Mouse (Mus musculus) liver, embryonic 13.5 days (tissue): ENCODE results near the gene Zranb1. TPM values are rescaled to one million over a fixed set of nuclear protein-coding genes. Genes with fewer than 3 reads are reported as not detected.

Source experiments
- ATAC-seq: fragments of 200-750 bp; cut with Nextera tagmentation; 2 replicates; pipeline ENCODE4 v1.8.0; 2017; ENCODE audit warnings: low read depth, mild to moderate bottlenecking, moderate number of reproducible peaks, moderate library complexity
- DNase-seq: peaks from one replicate; pipeline ENCODE4 v3.0.0; 2022
- H3K27ac ChIP-seq: fragments of 300-500 bp; sonication (generic); 2 replicates; pipeline ENCODE4 v1.5.1; 2015; ENCODE audit warnings: moderate library complexity, mild to moderate bottlenecking, inconsistent platforms
- H3K27me3 ChIP-seq: fragments of 300-500 bp; sonication (generic); 2 replicates; pipeline ENCODE4 v1.6.1; 2015; ENCODE audit warnings: mild to moderate bottlenecking, inconsistent platforms
- H3K36me3 ChIP-seq: fragments of 300-500 bp; sonication (generic); 2 replicates; pipeline ENCODE4 v1.6.1; 2015; ENCODE audit warnings: mild to moderate bottlenecking, inconsistent platforms
- H3K4me1 ChIP-seq: fragments of 300-500 bp; sonication (generic); replicated peaks from 2 replicates; pipeline ENCODE4 v1.6.1; 2015; ENCODE audit warnings: inconsistent platforms
- H3K4me2 ChIP-seq: fragments of 300-500 bp; sonication (generic); 2 replicates; pipeline ENCODE4 v1.6.1; 2015; ENCODE audit warnings: inconsistent platforms, mild to moderate bottlenecking, moderate library complexity
- H3K4me3 ChIP-seq: fragments of 300-500 bp; sonication (generic); replicated peaks from 2 replicates; pipeline ENCODE4 v1.5.1; 2015; ENCODE audit warnings: mild to moderate bottlenecking, inconsistent platforms
- H3K9ac ChIP-seq: fragments of 300-500 bp; sonication (generic); 2 replicates; pipeline ENCODE4 v1.6.1; 2015; ENCODE audit warnings: mild to moderate bottlenecking, inconsistent platforms
- H3K9me3 ChIP-seq: fragments of 300-500 bp; sonication (generic); replicated peaks from 2 replicates; pipeline ENCODE4 v1.6.1; 2016; ENCODE audit warnings: inconsistent platforms
- WGBS: fragments of 180-500 bp; shearing (Covaris S2); methylation state at CpG from one replicate; pipeline ENCODE4 v1.1.7; 2015; ENCODE audit not compliant: insufficient replicate concordance; 5-methylcytosine and 5-hydroxymethylcytosine counted together
- polyA plus RNA-seq: library from polyadenylated mRNA; unstranded; fragments of >200 nt; fragmentation: Nextera tagmentation; extraction: Ambion mirVana; gene quantifications from 2 replicates; pipeline ENCODE4 v1.2.1, GENCODE M21; 2015

Zranb1 gene
- polyA plus RNA-seq, 1 experiment from 2014 or later, result 5.6 TPM

- ATAC-seq, result peak; percentile 63
- peaks cover 21% of the 10 kb centered on the region for H3K4me1 ChIP-seq
- WGBS, result 8% methylated on average over 3 of the region's 3 CpGs
These were observed 72.5 kb downstream of the Zranb1 start for GRCm38 (mm10) chr7:133003421-133003820.

GRCm38 (mm10) chr7:133005772-133006171 lies 74.8 kb downstream of the Zranb1 start:
- Histone ChIP-seq H3K27ac (no peak overlapping the region), H3K9me3 (no peaks in the 10 kb centered on the region), H3K4me1 (peaks cover 21% of the 10 kb centered on the region), H3K27me3 (no peaks in the 10 kb centered on the region), H3K36me3 (0 out of 2 replicates have a peak, but pooled peaks cover 6% of the 10 kb centered on the region), H3K4me2 (no peak overlapping the region), H3K9ac (no peak overlapping the region), H3K4me3 (no peak overlapping the region)
- no peak for DNase-seq
- WGBS, result 76% methylated on average over 7 of the region's 7 CpGs
- no peak for ATAC-seq

More at GRCm38 (mm10) chr7:133003421-133003820, 72.5 kb downstream of the Zranb1 start:
- H3K4me2 ChIP-seq, result no peak overlapping the region
- H3K4me3 ChIP-seq, result no peak overlapping the region
- H3K27ac ChIP-seq, result no peak overlapping the region
- H3K9ac ChIP-seq, result no peak overlapping the region
- H3K27me3 ChIP-seq, result no peaks in the 10 kb centered on the region
- H3K36me3 ChIP-seq, result peaks cover 11% of the 10 kb centered on the region
- no peaks in the 10 kb centered on the region for H3K9me3 ChIP-seq
- DNase-seq, result no peak

- H3K4me3 ChIP-seq, result no peak overlapping the region
- H3K27me3 ChIP-seq, result no peaks in the 10 kb centered on the region
- H3K9ac ChIP-seq, result no peak overlapping the region
- 60% methylated on average over 11 of the region's 11 CpGs for WGBS
- no peak overlapping the region for H3K27ac ChIP-seq
- DNase-seq (no peak), ATAC-seq (no peak)
- H3K4me1 ChIP-seq, result peaks cover 22% of the 10 kb centered on the region
- H3K9me3 ChIP-seq, result no peaks in the 10 kb centered on the region
- 0 out of 2 replicates have a peak, but pooled peaks cover 6% of the 10 kb centered on the region for H3K36me3 ChIP-seq
- no peak overlapping the region for H3K4me2 ChIP-seq
These were observed 76.4 kb downstream of the Zranb1 start for GRCm38 (mm10) chr7:133007343-133007742.

GRCm38 (mm10) chr7:133008663-133009062 lies 77.7 kb downstream of the Zranb1 start:
- Histone ChIP-seq H3K27ac (no peak overlapping the region), H3K4me1 (peaks cover 18% of the 10 kb centered on the region), H3K27me3 (no peaks in the 10 kb centered on the region), H3K9ac (no peak overlapping the region), H3K9me3 (no peaks in the 10 kb centered on the region), H3K4me2 (no peak overlapping the region), H3K4me3 (no peak overlapping the region), H3K36me3 (0 out of 2 replicates have a peak, but pooled peaks cover 6% of the 10 kb centered on the region)
- DNase-seq (no peak), ATAC-seq (no peak)
- WGBS, result 80% methylated on average over 4 of the region's 4 CpGs

- ATAC-seq (no peak), DNase-seq (no peak)
- WGBS, result 73% methylated on average over 8 of the region's 8 CpGs
- Histone ChIP-seq H3K9me3 (no peaks in the 10 kb centered on the region), H3K36me3 (0 out of 2 replicates have a peak, but pooled peaks cover 6% of the 10 kb centered on the region), H3K4me3 (no peak overlapping the region), H3K4me2 (no peak overlapping the region), H3K9ac (no peak overlapping the region), H3K4me1 (peaks cover 9% of the 10 kb centered on the region), H3K27me3 (no peaks in the 10 kb centered on the region), H3K27ac (no peak overlapping the region)
These were observed 78.7 kb downstream of the Zranb1 start for GRCm38 (mm10) chr7:133009676-133010075.

GRCm38 (mm10) chr7:133010477-133010876 lies 79.5 kb downstream of the Zranb1 start:
- 0 out of 2 replicates have a peak, but pooled peaks cover 4% of the 10 kb centered on the region for H3K36me3 ChIP-seq
- peaks cover 9% of the 10 kb centered on the region for H3K4me1 ChIP-seq
- no peak for ATAC-seq
- H3K27ac ChIP-seq, result no peak overlapping the region
- H3K9me3 ChIP-seq, result no peaks in the 10 kb centered on the region
- H3K27me3 ChIP-seq, result no peaks in the 10 kb centered on the region
- H3K4me3 ChIP-seq, result no peak overlapping the region
- DNase-seq, result no peak
- H3K9ac ChIP-seq, result no peak overlapping the region
- 74% methylated on average over 3 of the region's 3 CpGs for WGBS
- no peak overlapping the region for H3K4me2 ChIP-seq

GRCm38 (mm10) chr7:133011191-133011590 lies 80.2 kb downstream of the Zranb1 start:
- no peak overlapping the region for H3K9ac ChIP-seq
- DNase-seq (no peak), ATAC-seq (no peak)
- no peak overlapping the region for H3K4me3 ChIP-seq
- peaks cover 9% of the 10 kb centered on the region for H3K4me1 ChIP-seq
- H3K36me3 ChIP-seq, result 0 out of 2 replicates have a peak, but pooled peaks cover 4% of the 10 kb centered on the region
- no peak overlapping the region for H3K27ac ChIP-seq
- H3K9me3 ChIP-seq, result no peaks in the 10 kb centered on the region
- H3K4me2 ChIP-seq, result no peak overlapping the region
- no peaks in the 10 kb centered on the region for H3K27me3 ChIP-seq
- 63% methylated on average over 5 of the region's 5 CpGs for WGBS

- ATAC-seq (no peak), DNase-seq (no peak)
- H3K27ac ChIP-seq, result no peak overlapping the region
- peaks cover 9% of the 10 kb centered on the region for H3K4me1 ChIP-seq
- H3K9ac ChIP-seq, result no peak overlapping the region
- no peaks in the 10 kb centered on the region for H3K27me3 ChIP-seq
- H3K4me2 ChIP-seq, result no peak overlapping the region
- no peak overlapping the region for H3K4me3 ChIP-seq
- 0 out of 2 replicates have a peak, but pooled peaks cover 4% of the 10 kb centered on the region for H3K36me3 ChIP-seq
- H3K9me3 ChIP-seq, result no peaks in the 10 kb centered on the region
- 64% methylated on average over 4 of the region's 4 CpGs for WGBS
These were observed 80.7 kb downstream of the Zranb1 start for GRCm38 (mm10) chr7:133011611-133012010.

GRCm38 (mm10) chr7:133012637-133013366 lies 81.9 kb downstream of the Zranb1 start:
- 55% methylated on average over 14 of the region's 14 CpGs for WGBS
- ATAC-seq, result no peak
- Histone ChIP-seq H3K9me3 (no peaks in the 10 kb centered on the region), H3K4me1 (peaks cover 3% of the 10 kb centered on the region; the same call in 1 of the 2 replicates), H3K27me3 (no peaks in the 10 kb centered on the region), H3K27ac (no peak overlapping the region), H3K9ac (no peak overlapping the region), H3K36me3 (0 out of 2 replicates have a peak, but pooled peaks cover 4% of the 10 kb centered on the region), H3K4me2 (no peak overlapping the region), H3K4me3 (no peak overlapping the region)
- DNase-seq, result no peak

- Histone ChIP-seq H3K9me3 (no peaks in the 10 kb centered on the region), H3K27ac (no peak overlapping the region), H3K4me1 (peaks cover 3% of the 10 kb centered on the region; the same call in 1 of the 2 replicates), H3K4me3 (no peak overlapping the region), H3K4me2 (no peak overlapping the region), H3K9ac (no peak overlapping the region), H3K36me3 (0 out of 2 replicates have a peak, but pooled peaks cover 4% of the 10 kb centered on the region), H3K27me3 (no peaks in the 10 kb centered on the region)
- 77% methylated on average over 10 of the region's 10 CpGs for WGBS
- ATAC-seq (no peak), DNase-seq (no peak)
These were observed 83.0 kb downstream of the Zranb1 start for GRCm38 (mm10) chr7:133013923-133014322.

GRCm38 (mm10) chr7:133014631-133015030 lies 83.7 kb downstream of the Zranb1 start:
- H3K4me1 ChIP-seq, result peaks cover 3% of the 10 kb centered on the region; the same call in 1 of the 2 replicates

More at GRCm38 (mm10) chr7:133014631-133015030, 83.7 kb downstream of the Zranb1 start:
- Histone ChIP-seq H3K27me3 (no peaks in the 10 kb centered on the region), H3K4me2 (no peak overlapping the region), H3K9ac (no peak overlapping the region), H3K36me3 (0 out of 2 replicates have a peak, but pooled peaks cover 4% of the 10 kb centered on the region), H3K27ac (no peak overlapping the region), H3K9me3 (no peaks in the 10 kb centered on the region), H3K4me3 (no peak overlapping the region)
- DNase-seq (no peak), ATAC-seq (no peak)
- 83% methylated on average over 14 of the region's 14 CpGs for WGBS
